Mouse (Mus musculus): Measurements from ENCODE around the gene 2010315B03Rik. TPM values are rescaled to one million over a fixed set of nuclear protein-coding genes. Genes with fewer than 3 reads are reported as not detected.

The 2010315B03Rik gene
- total and polyA plus RNA-seq, 3 experiments, result 2.0 to 204 (median 4.2) TPM

- no peak overlapping the region for H3K27ac ChIP-seq (ENCODE audit: control insufficient read depth, low read depth, low read length)
- H3K27me3 ChIP-seq (ENCODE audit: control insufficient read depth in 1 of 2, insufficient read depth in 2 of 2, low read length in 2 of 2), result no peaks in the 10 kb centered on the region
- DNase-seq (ENCODE audit: low read depth, low spot score), result peak; percentile 63
- H3K4me3 ChIP-seq (ENCODE audit: control insufficient read depth in 1 of 2, insufficient read depth in 1 of 2, low read depth in 2 of 2, low read length in 2 of 2), result no peak overlapping the region
- TF ChIP-seq KAT2A (conservative IDR thresholded peaks at IDR 0.05; ENCODE audit: low read depth, low read length) (no peak), RAD21 (IDR thresholded peaks at IDR 0.05; ENCODE audit: low read depth, low read length) (peak; percentile 97), HCFC1 (IDR thresholded peaks at IDR 0.05; ENCODE audit: low read depth, low read length) (no peak), CHD2 (IDR thresholded peaks at IDR 0.05; ENCODE audit: low read length) (no peak), TBP (IDR thresholded peaks at IDR 0.05; ENCODE audit: low read depth, low read length) (no peak), POLR2AphosphoS5 (IDR thresholded peaks at IDR 0.05; ENCODE audit: borderline replicate concordance, low read depth, low read length) (no peak), GABPA (IDR thresholded peaks at IDR 0.05; ENCODE audit: low read depth, low read length) (no peak), NRF1 (IDR thresholded peaks at IDR 0.05; ENCODE audit: insufficient read depth, low read depth, low read length, poor library complexity, severe bottlenecking) (no peak), SMC3 (IDR thresholded peaks at IDR 0.05; ENCODE audit: low read depth, low read length) (peak; percentile 94), SIN3A (IDR thresholded peaks at IDR 0.05; ENCODE audit: low read length) (no peak), MXI1 (IDR thresholded peaks at IDR 0.05; ENCODE audit: low read depth, low read length) (no peak), TAL1 (IDR thresholded peaks at IDR 0.05; ENCODE audit: low read length) (no peak), CTCF (IDR thresholded peaks at IDR 0.05 in 2 of 3, conservative IDR thresholded peaks at IDR 0.05 in 1 of 3; ENCODE audit: control insufficient read depth in 1 of 3, insufficient read depth in 1 of 3, low read depth in 2 of 3, low read length in 3 of 3, poor library complexity in 1 of 3, severe bottlenecking in 1 of 3) (peak; percentile 53 to 87 (median 65)), ZC3H11A (IDR thresholded peaks at IDR 0.05; ENCODE audit: low read depth, low read length) (peak; percentile 92), BHLHE40 (IDR thresholded peaks at IDR 0.05; ENCODE audit: borderline replicate concordance, low read depth, low read length) (no peak), MAZ (IDR thresholded peaks at IDR 0.05; ENCODE audit: low read depth, low read length) (no peak), ZMIZ1 (IDR thresholded peaks at IDR 0.05; ENCODE audit: low read depth, low read length) (no peak), RCOR1 (IDR thresholded peaks at IDR 0.05; ENCODE audit: low read depth, low read length) (no peak), MAFK (IDR thresholded peaks at IDR 0.05; ENCODE audit: borderline replicate concordance, low read depth, low read length) (no peak), USF1 (IDR thresholded peaks at IDR 0.05; ENCODE audit: low read depth, low read length) (no peak), ZKSCAN1 (IDR thresholded peaks at IDR 0.05; ENCODE audit: low read depth, low read length) (no peak)
- H3K9me3 ChIP-seq (replicated peaks; ENCODE audit: insufficient read depth, low read length), result no peaks in the 10 kb centered on the region
- no peaks in the 10 kb centered on the region for H3K36me3 ChIP-seq (ENCODE audit: control insufficient read depth in 1 of 2, insufficient read depth in 2 of 2, low read length in 2 of 2)
- no peaks in the 10 kb centered on the region for H3K4me1 ChIP-seq (ENCODE audit: control insufficient read depth in 1 of 2, insufficient read depth in 2 of 2, low read length in 2 of 2)
- H3K79me2 ChIP-seq (ENCODE audit: control insufficient read depth, insufficient read depth, low read length, poor library complexity), result no peaks in the 10 kb centered on the region
- H3K9ac ChIP-seq (ENCODE audit: control insufficient read depth, low read depth, low read length, poor library complexity, severe bottlenecking), result no peak overlapping the region
Observed at GRCm38 (mm10) chr9:124251438-124251837, 61.1 kb downstream of the 2010315B03Rik start.

Other genes with a start within 250 kb of the 2010315B03Rik start
- gene Ccr2, start 210.7 kb downstream of the 2010315B03Rik start, total RNA-seq (2012; rRNA removed), result 6.2 and 10.8 TPM in 2 replicates
- 1 to 10 TPM in 1 of 2 experiments, not detected in 1; 4.1 TPM for gene Ccr2, start 210.7 kb downstream of the 2010315B03Rik start, polyA plus RNA-seq (2012; ENCODE audit: insufficient read depth in 1 of 2, insufficient read length in 2 of 2, low read depth in 1 of 2, low replicate concordance in 2 of 2, missing spikeins in 1 of 2)
- 0.04 TPM in 1 of 2 replicates, not detected in the other for gene Ccr5, start 191.2 kb downstream of the 2010315B03Rik start, total RNA-seq (2012; rRNA removed)
- gene Ccr5, start 191.2 kb downstream of the 2010315B03Rik start, polyA plus RNA-seq (2012; ENCODE audit: insufficient read depth in 1 of 2, insufficient read length in 2 of 2, low read depth in 1 of 2, low replicate concordance in 2 of 2, missing spikeins in 1 of 2), result under 1 TPM in 1 of 2 experiments, not detected in 1; 0.68 TPM
- gene Ppp2r3d, start 164.2 kb upstream of the 2010315B03Rik start, total RNA-seq (2012; rRNA removed), result 17.4 and 18.3 TPM in 2 replicates
- gene Ppp2r3d, start 164.2 kb upstream of the 2010315B03Rik start, polyA plus RNA-seq (2012; ENCODE audit: insufficient read depth in 1 of 2, insufficient read length in 2 of 2, low read depth in 1 of 2, low replicate concordance in 2 of 2, missing spikeins in 1 of 2), result 10 to 100 TPM in 1 of 2 experiments, not detected in 1; 78.1 TPM
- not detected in 2 replicates for gene Gm21836, start 181.1 kb upstream of the 2010315B03Rik start, total RNA-seq (2012; rRNA removed)
- gene Gm21836, start 181.1 kb upstream of the 2010315B03Rik start, polyA plus RNA-seq (2012; ENCODE audit: insufficient read depth in 1 of 2, insufficient read length in 2 of 2, low read depth in 1 of 2, low replicate concordance in 2 of 2, missing spikeins in 1 of 2), result not detected

Data from MEL (cell line).